Mouse (Mus musculus): ENCODE measurements at regions not wholly inside any gene's neighbourhood (a gene's known extent, or its start where the extent isn't known, plus 50 kb on each side); places are given as distances from the start of the nearest gene placed in this dataset.
A peak's percentile ranks its signal among the peaks of the same experiment; 100 is the strongest.

DNA sequence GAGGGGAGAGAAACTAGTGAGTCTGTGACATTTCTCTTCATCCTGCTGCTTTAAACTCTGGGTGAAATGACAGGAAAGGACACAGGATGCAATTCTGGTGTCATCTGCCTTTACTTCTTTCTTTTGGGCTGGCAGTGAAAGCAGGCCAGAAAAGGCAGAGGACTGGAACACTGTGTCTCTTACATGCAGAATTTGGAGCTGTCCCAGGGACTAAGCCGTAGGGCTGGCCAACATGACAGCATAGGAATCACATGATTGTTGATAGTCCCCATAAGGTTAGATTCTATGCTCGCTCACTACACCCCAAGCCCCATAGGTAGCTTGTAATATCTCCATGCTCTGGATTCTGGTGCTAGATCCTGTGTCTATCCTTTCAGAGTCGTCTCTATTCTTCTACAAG is 274.5 kb upstream of the Klf4 start:
- ATAC-seq (replicated peaks in 1 of 2; ENCODE audit: insufficient read depth in 1 of 2, low FRiP score in 2 of 2, low TSS enrichment in 1 of 2, low read depth in 1 of 2, poor library complexity in 2 of 2, severe bottlenecking in 2 of 2), result no peak

DNA sequence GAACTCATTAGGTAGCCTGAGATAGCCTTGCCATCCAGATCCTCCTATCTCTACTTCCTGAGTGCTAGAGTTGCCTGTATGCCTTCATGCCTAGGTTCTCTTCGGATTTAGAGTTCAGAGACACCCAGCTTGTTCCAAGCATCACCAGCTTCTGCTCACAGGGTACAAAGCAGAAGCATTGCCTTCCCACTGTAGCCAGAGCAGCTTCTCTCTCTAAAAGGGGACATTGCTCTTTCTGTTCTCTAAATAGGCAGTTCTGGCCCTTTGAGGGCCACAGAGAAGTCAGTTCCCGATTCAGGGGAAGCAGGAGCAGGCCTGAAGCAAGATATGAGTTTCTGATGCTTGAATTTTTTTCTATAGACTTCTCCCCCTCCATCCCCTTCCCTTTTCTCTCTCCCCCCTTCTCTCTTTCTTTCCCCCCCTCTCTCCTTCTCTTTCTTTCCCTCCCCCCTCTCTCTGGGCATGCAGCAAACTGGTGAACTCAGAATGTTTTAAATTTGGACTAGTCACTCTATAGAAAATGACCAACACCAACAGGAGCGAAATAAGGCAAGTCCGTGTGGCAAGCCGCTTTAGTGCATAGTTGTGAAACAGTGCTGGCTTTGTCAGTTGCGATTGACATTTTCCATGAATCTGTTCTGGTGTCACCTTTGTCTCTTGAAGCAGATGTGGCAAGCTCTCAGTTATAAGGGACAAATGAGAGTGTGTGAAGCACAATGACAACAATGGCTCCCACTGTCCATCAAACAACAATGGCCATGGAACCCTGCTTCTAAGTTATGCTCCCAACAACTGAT is 273.2 kb upstream of the Klf4 start:
- ATAC-seq (replicated peaks in 1 of 2; ENCODE audit: insufficient read depth in 1 of 2, low FRiP score in 2 of 2, low TSS enrichment in 1 of 2, low read depth in 1 of 2, poor library complexity in 2 of 2, severe bottlenecking in 2 of 2), result no peak

DNA sequence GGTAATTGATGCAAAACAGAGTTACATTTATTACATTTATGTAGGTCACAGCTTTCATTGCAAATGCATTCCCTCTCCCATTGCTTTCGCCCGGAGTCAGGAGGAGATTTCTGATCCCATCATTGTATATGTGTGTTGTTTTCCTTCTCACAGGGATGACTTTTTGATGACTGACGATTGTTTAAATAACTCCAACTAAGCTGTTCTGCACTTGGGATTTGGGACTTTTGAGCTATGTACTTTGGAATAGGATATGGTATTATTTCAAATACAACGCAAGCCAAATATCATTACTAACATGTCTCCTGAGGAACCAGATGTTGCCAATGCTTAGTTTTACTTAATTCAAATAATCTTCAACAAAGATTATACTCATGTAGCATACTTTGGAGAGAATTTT is 269.8 kb upstream of the Klf4 start:
- no peak for ATAC-seq (replicated peaks in 1 of 2; ENCODE audit: insufficient read depth in 1 of 2, low FRiP score in 2 of 2, low TSS enrichment in 1 of 2, low read depth in 1 of 2, poor library complexity in 2 of 2, severe bottlenecking in 2 of 2)

DNA sequence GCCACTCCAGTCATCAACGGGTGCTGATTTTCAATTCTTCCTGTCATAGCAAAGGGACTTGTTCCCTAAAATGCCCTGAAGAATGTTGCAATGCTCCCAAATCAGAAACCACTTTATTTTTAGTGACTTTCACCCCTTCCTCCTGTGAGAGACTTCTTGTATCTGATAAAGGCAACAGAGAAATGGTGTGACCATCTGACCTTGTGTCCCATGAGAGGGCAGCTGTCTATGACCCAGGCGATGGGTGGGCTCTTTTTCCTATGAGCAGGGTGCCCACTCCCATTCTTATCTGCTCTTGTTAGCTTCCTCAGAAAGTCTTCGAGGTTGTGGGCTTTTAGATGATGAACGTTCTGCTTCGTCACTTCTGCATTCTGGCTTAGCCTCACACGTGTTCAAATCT is 265.8 kb upstream of the Klf4 start:
- peak; percentile 22 to 62; a peak in 1 of 4 replicates for ATAC-seq (replicated peaks in 1 of 2; ENCODE audit: insufficient read depth in 1 of 2, low FRiP score in 2 of 2, low TSS enrichment in 1 of 2, low read depth in 1 of 2, poor library complexity in 2 of 2, severe bottlenecking in 2 of 2)

DNA sequence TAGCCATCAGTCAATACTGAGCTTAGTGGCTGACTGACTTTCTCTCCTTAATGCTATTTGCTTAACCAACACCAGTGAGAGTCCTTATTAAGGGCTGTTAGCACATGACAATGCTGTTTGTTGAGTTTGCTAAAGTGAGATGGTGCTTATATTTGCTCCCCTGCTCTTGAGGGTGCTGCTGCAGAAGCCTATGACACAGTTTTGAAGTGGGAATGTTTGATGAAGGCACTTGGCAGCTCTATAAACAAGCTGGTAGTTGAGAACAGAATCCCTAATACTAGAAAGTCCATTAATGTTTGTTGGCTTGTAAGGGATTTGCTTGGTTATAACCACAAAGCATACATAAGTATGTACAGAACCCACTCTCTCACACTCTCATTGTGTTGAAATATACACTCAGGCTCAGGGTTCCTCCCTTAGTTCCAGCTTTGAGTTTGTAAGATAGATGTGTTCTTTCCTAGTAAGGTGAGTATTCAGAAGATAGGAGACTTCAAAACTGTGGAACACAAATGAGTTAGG is 249.1 kb upstream of the Klf4 start:
- ATAC-seq (replicated peaks in 1 of 2; ENCODE audit: insufficient read depth in 1 of 2, low FRiP score in 2 of 2, low TSS enrichment in 1 of 2, low read depth in 1 of 2, poor library complexity in 2 of 2, severe bottlenecking in 2 of 2), result no peak

DNA sequence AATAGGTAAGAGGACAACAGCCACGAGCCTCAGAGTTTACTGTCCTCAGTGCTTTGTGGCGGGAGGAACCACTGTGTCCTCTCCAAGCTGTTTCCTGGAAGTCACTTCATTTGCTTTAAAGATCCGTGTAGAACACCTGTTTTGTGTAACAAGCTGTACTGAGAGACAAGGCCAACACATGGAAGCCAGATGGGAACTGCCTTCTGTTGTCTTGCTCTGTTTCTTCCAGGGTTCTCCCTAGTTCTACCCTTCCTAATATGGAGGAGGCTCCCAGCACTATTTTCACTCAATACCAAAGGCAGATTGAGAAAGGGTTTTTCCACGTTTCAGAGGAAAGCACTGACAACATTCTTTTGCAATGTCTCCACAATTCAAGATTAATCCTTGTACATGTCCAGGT is 247.3 kb upstream of the Klf4 start:
- ATAC-seq (replicated peaks in 1 of 2; ENCODE audit: insufficient read depth in 1 of 2, low FRiP score in 2 of 2, low TSS enrichment in 1 of 2, low read depth in 1 of 2, poor library complexity in 2 of 2, severe bottlenecking in 2 of 2), result no peak

DNA sequence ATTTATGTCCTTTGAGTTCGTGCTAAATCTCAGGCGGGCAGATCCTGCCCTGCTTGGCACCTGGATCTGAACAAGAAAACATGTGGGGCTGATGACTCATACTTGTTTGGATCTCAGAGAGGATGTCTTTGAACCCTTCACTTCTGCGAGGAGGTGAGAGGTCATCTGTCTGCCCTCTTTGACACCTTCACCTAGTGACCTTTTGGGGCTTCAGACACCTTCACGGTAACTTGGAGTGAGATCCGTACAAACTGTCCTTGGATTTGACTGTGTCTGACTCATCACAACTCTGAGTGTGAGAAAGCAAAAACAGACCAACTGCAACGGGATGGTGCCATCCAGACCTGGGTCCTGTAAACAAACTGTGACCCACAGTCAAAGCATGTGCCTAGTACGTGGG is 243.6 kb upstream of the Klf4 start:
- ATAC-seq (replicated peaks in 1 of 2; ENCODE audit: insufficient read depth in 1 of 2, low FRiP score in 2 of 2, low TSS enrichment in 1 of 2, low read depth in 1 of 2, poor library complexity in 2 of 2, severe bottlenecking in 2 of 2), result no peak

DNA sequence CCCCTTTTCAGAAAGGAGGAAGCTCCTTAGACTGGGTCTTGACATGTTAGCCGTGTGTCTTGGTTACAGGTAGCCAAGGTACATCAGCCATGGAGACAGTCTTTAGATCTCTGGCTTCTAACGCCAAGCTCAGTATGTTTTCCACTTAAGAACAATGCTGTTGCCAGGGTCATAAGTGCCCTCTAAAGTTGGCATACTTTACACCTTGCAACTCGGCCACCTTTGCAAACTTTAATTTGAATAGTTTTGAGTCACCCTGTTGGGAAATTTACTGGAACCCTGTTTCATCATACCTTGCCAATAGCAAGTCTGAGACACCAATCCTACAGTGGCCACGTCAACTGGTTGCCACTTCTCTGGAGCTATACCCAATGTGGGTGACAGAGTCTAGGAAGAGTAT is 242.3 kb upstream of the Klf4 start:
- ATAC-seq (replicated peaks in 1 of 2; ENCODE audit: insufficient read depth in 1 of 2, low FRiP score in 2 of 2, low TSS enrichment in 1 of 2, low read depth in 1 of 2, poor library complexity in 2 of 2, severe bottlenecking in 2 of 2), result no peak

DNA sequence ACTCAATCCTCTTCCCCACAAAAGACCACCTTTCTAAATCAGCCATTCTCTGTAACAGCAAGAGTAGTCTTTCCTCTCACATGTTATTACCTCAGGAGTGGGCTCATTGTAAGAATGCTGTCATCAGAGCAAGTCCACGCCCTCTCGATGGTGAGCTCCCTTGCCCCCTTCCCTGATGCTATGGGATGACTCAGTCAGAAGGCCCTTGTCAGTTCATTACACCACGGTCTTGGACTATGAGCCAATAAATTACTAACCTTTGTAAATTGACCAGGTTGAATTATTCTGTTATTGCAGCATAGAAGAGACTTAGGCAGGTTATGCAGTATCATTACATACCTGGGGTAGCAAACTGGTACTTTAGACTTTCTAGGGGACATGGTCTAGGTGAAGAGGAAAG is 237.4 kb upstream of the Klf4 start:
- no peak for ATAC-seq (replicated peaks in 1 of 2; ENCODE audit: insufficient read depth in 1 of 2, low FRiP score in 2 of 2, low TSS enrichment in 1 of 2, low read depth in 1 of 2, poor library complexity in 2 of 2, severe bottlenecking in 2 of 2)

DNA sequence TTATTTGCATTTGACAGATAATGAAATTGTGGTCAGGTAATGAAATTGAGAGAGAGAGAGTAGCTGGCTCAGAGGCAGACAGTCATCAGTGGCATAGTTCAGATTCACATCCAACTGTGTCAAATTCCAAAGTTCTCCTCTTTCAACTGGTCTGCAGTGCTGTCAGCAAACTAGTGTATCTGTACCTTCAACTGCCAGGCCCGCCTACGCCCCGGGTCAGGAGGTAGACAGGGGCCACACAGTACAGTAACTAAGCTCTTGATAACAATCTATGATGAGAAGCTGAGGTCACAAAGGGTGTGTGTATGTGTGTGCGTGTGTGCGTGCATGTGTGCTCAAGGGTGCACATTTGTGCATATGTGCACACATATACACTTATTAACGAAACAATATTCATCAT is 236.1 kb upstream of the Klf4 start:
- no peak for ATAC-seq (replicated peaks in 1 of 2; ENCODE audit: insufficient read depth in 1 of 2, low FRiP score in 2 of 2, low TSS enrichment in 1 of 2, low read depth in 1 of 2, poor library complexity in 2 of 2, severe bottlenecking in 2 of 2)

DNA sequence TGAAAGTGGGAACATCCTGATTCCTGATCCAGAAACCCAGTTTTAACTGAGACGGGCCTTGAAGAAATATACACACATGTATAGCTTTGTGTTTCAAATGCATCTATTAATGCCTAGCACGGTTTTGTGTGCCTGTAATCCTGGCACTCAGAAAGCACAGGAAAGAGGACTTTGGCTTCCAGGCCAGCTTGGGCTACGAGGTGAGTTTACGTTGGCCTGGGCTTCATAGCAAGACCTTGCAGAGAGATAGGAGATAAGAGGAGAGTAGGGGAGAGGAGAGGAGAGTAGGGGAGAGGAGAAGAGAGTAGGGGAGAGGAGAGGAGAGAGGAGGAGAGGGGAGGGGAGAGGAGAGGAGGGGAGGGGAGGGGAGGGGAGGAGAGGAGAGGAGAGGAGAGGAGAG is 234.9 kb upstream of the Klf4 start:
- no peak for ATAC-seq (replicated peaks in 1 of 2; ENCODE audit: insufficient read depth in 1 of 2, low FRiP score in 2 of 2, low TSS enrichment in 1 of 2, low read depth in 1 of 2, poor library complexity in 2 of 2, severe bottlenecking in 2 of 2)

DNA sequence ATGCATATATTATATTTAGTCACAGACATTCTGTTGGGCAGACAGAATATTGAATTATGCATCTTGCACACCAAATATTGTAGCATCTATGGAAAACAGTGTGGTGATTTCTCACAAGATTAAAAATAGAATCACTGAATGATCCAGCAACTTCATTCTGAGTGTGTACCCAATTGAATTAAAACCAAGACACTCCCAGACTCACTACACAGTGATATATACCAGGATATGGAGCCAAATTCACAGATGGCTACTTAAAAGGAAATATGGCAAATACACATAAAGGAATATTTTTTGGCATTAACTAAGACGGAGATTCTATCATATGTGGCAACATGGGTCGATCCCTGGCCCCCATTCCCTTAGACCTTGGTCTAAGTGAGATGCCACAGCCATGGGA is 233.5 kb upstream of the Klf4 start:
- ATAC-seq (replicated peaks in 1 of 2; ENCODE audit: insufficient read depth in 1 of 2, low FRiP score in 2 of 2, low TSS enrichment in 1 of 2, low read depth in 1 of 2, poor library complexity in 2 of 2, severe bottlenecking in 2 of 2), result no peak

DNA sequence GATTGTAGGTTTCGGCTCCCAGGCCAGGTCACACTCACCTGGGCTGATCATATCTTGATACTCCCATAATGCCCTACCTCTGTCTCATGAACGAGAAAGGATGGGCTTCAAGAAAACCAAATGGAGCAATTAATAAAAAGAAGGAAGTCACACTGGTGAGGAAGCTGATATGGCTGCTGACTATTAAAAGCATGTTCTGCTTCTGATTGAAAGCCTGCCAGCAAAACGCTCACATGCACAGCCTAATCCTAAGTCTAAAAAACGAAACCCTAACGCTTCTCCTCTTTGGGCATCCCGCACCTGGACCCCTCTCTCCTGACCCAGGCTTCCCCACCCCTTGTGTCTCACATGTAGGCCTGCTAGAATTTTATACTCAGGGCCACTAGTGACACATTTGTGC is 230.8 kb upstream of the Klf4 start:
- ATAC-seq (replicated peaks in 1 of 2; ENCODE audit: insufficient read depth in 1 of 2, low FRiP score in 2 of 2, low TSS enrichment in 1 of 2, low read depth in 1 of 2, poor library complexity in 2 of 2, severe bottlenecking in 2 of 2), result peak; percentile 53 to 69; a peak in 3 of 4 replicates

DNA sequence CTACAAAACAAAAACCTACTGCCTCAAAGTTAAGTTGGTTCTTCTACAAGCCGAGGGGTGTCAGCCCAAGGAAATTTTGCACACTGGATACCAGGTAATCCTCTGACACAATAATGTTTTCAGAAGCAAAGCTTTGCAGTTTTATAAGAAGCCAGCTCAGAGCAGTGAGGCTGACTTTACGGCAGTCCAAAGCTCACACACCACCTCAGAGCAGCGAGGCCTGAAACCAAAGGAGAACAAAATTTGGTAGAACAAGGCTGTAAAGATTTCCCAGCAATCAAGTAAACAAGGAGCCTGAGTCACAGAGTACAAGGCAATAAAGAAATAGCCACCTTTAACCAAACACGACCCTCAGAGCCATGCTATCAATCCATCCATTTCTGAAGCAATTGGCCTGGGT is 230.1 kb upstream of the Klf4 start:
- ATAC-seq (replicated peaks in 1 of 2; ENCODE audit: insufficient read depth in 1 of 2, low FRiP score in 2 of 2, low TSS enrichment in 1 of 2, low read depth in 1 of 2, poor library complexity in 2 of 2, severe bottlenecking in 2 of 2), result no peak

DNA sequence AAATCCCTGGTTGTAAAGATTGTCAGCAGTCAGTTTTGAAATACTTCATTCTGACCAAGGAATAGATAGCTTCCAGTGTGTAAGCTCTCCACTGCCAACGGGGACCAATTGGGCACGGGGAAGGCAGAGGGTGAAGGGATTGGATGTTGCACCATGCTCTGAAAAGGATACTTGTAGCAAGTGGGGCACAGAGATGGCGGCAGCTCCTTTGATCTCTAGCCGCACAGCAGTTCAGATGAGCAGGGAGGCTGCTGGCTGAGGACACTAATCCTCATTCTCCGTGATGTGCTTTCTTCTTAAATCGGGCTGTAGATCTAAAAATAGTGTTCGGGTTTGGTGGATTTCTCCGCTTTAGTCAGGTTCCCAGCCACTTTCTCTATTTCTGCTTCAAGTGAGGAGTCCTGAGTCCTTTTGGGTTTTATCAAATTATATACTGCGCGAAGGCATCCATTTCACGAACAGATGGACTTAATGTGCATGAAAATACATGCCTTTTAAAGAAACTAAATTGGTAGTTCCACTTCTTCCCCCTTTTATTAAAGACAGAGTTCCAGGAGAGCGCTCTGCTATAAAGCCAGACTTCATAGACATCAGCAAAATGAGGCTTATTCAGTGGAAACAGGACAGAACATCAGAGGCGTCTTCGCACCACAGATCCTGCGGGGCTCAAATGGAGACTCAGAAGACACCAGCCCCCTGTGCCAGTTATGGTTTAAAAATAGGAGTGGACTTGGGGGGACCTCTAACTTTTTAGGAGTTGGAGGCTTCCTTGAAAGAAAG is 225.1 kb upstream of the Klf4 start:
- ATAC-seq (replicated peaks in 1 of 2; ENCODE audit: insufficient read depth in 1 of 2, low FRiP score in 2 of 2, low TSS enrichment in 1 of 2, low read depth in 1 of 2, poor library complexity in 2 of 2, severe bottlenecking in 2 of 2), result no peak

DNA sequence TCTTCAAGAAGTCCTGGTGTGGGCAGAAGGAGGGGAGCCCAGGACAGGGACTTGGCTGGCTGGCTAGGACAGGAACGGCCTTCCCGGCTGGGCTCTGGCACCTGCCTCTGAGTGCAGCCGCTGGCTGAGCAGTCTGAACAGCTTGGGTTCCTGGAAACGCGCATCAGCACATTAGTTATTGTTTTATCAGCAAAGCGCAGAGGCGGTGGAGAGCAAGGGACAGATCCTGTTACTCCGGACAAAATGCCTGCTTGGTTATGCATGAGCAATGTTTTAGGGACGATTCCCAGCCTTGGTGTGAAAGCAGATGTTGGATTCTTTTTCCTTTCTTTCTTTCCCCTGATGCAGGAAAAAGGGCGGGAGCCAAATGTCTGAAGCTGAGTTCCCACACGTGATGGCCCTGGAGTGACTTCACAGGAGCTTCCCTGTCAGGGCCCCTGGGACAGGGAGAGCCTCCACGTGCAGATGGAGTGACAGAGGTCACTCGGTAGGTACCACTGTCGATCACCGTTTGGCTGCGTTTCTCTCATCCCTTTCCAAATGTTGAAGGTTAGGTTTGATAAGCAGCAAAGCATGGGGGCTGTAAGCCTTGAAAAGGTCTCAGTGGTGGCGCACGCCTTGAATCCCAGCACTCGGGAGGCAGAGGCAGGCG is 217.8 kb upstream of the Klf4 start:
- ATAC-seq (replicated peaks in 1 of 2; ENCODE audit: insufficient read depth in 1 of 2, low FRiP score in 2 of 2, low TSS enrichment in 1 of 2, low read depth in 1 of 2, poor library complexity in 2 of 2, severe bottlenecking in 2 of 2), result no peak

DNA sequence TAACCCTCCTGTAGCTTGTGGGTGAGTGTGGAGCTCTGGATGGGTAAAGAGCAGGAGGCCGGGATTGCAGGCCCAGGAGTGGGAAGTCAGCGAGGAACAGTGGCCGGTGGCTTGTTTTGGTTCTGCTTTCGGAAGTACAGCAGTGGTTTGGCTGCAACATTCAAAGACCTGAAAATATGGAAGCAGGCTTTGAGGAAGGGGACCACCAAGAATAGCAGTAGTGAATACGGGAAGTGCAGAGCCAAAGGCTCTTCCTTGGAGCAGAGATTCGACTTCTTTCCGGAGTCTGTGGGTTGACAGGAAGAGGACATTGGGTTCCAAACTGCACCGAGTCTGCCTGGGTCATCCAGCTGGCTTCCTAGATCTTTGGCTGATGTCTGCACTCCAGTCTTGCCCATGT is 209.1 kb upstream of the Klf4 start:
- no peak for ATAC-seq (replicated peaks in 1 of 2; ENCODE audit: insufficient read depth in 1 of 2, low FRiP score in 2 of 2, low TSS enrichment in 1 of 2, low read depth in 1 of 2, poor library complexity in 2 of 2, severe bottlenecking in 2 of 2)

DNA sequence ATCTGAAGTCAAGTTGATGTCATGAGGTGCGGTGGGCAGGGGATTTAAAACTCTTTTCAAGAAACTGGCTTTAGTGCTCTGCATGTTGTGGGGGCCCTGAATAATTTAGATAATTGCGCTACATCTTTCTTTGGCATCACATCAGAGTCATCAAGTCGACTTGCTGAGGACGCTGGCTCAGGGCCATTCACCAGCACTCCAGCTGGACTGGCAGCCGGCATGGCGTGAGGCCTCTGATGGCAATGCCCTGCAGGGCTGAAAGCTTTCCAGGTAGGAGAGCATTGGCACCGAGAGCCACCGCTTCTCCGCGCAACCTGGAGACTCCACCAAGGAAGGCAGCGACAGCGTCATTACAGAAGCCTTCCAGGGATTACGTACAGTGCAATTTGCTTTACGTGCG is 207.8 kb upstream of the Klf4 start:
- no peak for ATAC-seq (replicated peaks in 1 of 2; ENCODE audit: insufficient read depth in 1 of 2, low FRiP score in 2 of 2, low TSS enrichment in 1 of 2, low read depth in 1 of 2, poor library complexity in 2 of 2, severe bottlenecking in 2 of 2)
